Mouse (Mus musculus): ENCODE results near the gene Hsdl2. TPM values are rescaled to one million over a fixed set of nuclear protein-coding genes. Genes with fewer than 3 reads are reported as not detected.

Gene Hsdl2
- polyA plus RNA-seq, 1 experiment from 2014 or later: 54.0 TPM

- ATAC-seq (ENCODE audit: insufficient number of reproducible peaks, insufficient read depth, low FRiP score, low read depth): no peak
- Histone ChIP-seq H3K9me3 (ENCODE audit: control insufficient read depth, low read length) (no peaks in the 10 kb centered on the region), H3K9ac (ENCODE audit: low read length) (no peak overlapping the region), H3K4me2 (ENCODE audit: low read length) (no peak overlapping the region), H3K4me1 (ENCODE audit: control insufficient read depth in 2 of 2, insufficient read depth in 2 of 2, low read length in 2 of 2) (peaks cover 7 to 24% of the 10 kb centered on the region in 2 experiments), H3K27ac (replicated peaks in 1 of 2; ENCODE audit: control insufficient read depth in 1 of 2, insufficient read depth in 1 of 2, low read depth in 2 of 2, low read length in 2 of 2) (no peak overlapping the region), H3K27me3 (ENCODE audit: control insufficient read depth, insufficient read depth, low read length) (no peaks in the 10 kb centered on the region), H3K4me3 (ENCODE audit: control insufficient read depth in 1 of 2, insufficient read depth in 1 of 2, low read depth in 1 of 2, low read length in 2 of 2) (no peak overlapping the region), H3K36me3 (ENCODE audit: control insufficient read depth, insufficient read depth, low read length) (no peaks in the 10 kb centered on the region)
- 50% methylated on average over 3 of the region's 3 CpGs for WGBS
Measured at GRCm38 (mm10) chr4:59666550-59667317, 85.4 kb downstream of the Hsdl2 start.

GRCm38 (mm10) chr4:59668050-59668449 lies 86.7 kb downstream of the Hsdl2 start:
- no peaks in the 10 kb centered on the region for H3K9me3 ChIP-seq (ENCODE audit: control insufficient read depth, low read length)
- 56% methylated on average over 3 of the region's 3 CpGs for WGBS
- no peak for ATAC-seq (ENCODE audit: insufficient number of reproducible peaks, insufficient read depth, low FRiP score, low read depth)

More at GRCm38 (mm10) chr4:59668050-59668449, 86.7 kb downstream of the Hsdl2 start:
- H3K4me2 ChIP-seq (ENCODE audit: low read length): no peak overlapping the region
- no peak overlapping the region for H3K4me3 ChIP-seq (ENCODE audit: control insufficient read depth in 1 of 2, insufficient read depth in 1 of 2, low read depth in 1 of 2, low read length in 2 of 2)
- H3K9ac ChIP-seq (ENCODE audit: low read length): no peak overlapping the region
- no peaks in the 10 kb centered on the region for H3K27me3 ChIP-seq (ENCODE audit: control insufficient read depth, insufficient read depth, low read length)
- peaks cover 7 to 24% of the 10 kb centered on the region in 2 experiments for H3K4me1 ChIP-seq (ENCODE audit: control insufficient read depth in 2 of 2, insufficient read depth in 2 of 2, low read length in 2 of 2)
- H3K36me3 ChIP-seq (ENCODE audit: control insufficient read depth, insufficient read depth, low read length): no peaks in the 10 kb centered on the region
- H3K27ac ChIP-seq (replicated peaks in 1 of 2; ENCODE audit: control insufficient read depth in 1 of 2, insufficient read depth in 1 of 2, low read depth in 2 of 2, low read length in 2 of 2): no peak overlapping the region

Other genes starting within 250 kb of the Hsdl2 start
- gene Susd1, start 142.9 kb upstream of the Hsdl2 start, polyA plus RNA-seq (2014; fragmentation: Nextera tagmentation; extraction: Ambion mirVana): 3.6 and 4.4 TPM in 2 replicates
- 37.7 and 38.1 TPM in 2 replicates for gene Ptbp3, start 32.2 kb upstream of the Hsdl2 start, polyA plus RNA-seq (2014; fragmentation: Nextera tagmentation; extraction: Ambion mirVana)
- gene E130308A19Rik, start 44.6 kb downstream of the Hsdl2 start, polyA plus RNA-seq (2014; fragmentation: Nextera tagmentation; extraction: Ambion mirVana): 25.9 and 27.7 TPM in 2 replicates
- gene Inip, start 220.0 kb downstream of the Hsdl2 start, polyA plus RNA-seq (2014; fragmentation: Nextera tagmentation; extraction: Ambion mirVana): 40.2 and 46.1 TPM in 2 replicates
- gene Snx30, start 224.3 kb downstream of the Hsdl2 start, polyA plus RNA-seq (2014; fragmentation: Nextera tagmentation; extraction: Ambion mirVana): 6.3 and 6.6 TPM in 2 replicates